Mouse (Mus musculus) splenic B cell, adult 2 months (primary cell): ENCODE measurements around the gene Ubald1.

ENCODE experiments used
- DNase-seq: peaks from one replicate; pipeline ENCODE4 v3.0.0-alpha.2; 2011; ENCODE audit warnings: low read depth, low spot score
- H3K27me3 ChIP-seq: 2 replicates; pipeline ENCODE4 v1.6.1; 2012; ENCODE audit warnings: mild to moderate bottlenecking, low read length, moderate library complexity, mixed read lengths; ENCODE audit not compliant: control insufficient read depth, poor library complexity, insufficient read depth, severe bottlenecking
- H3K36me3 ChIP-seq: 2 replicates; pipeline ENCODE4 v1.6.1; 2012; ENCODE audit warnings: mild to moderate bottlenecking, low read length, moderate library complexity, mixed read lengths; ENCODE audit not compliant: control insufficient read depth, poor library complexity, insufficient read depth, severe bottlenecking

Gene Ubald1

GRCm38 (mm10) chr16:4831650-4832419 is 48.3 kb downstream of the Ubald1 start:
- H3K36me3 ChIP-seq, result no peaks in the 10 kb centered on the region

GRCm38 (mm10) chr16:4829271-4829900 is 50.7 kb downstream of the Ubald1 start:
- Histone ChIP-seq H3K36me3 (no peaks in the 10 kb centered on the region), H3K27me3 (no peaks in the 10 kb centered on the region)
- DNase-seq, result no peak

More at GRCm38 (mm10) chr16:4831650-4832419, 48.3 kb downstream of the Ubald1 start:
- H3K27me3 ChIP-seq, result no peaks in the 10 kb centered on the region
- DNase-seq, result no peak

- DNase-seq, result no peak
- Histone ChIP-seq H3K27me3 (no peaks in the 10 kb centered on the region), H3K36me3 (no peaks in the 10 kb centered on the region)
Observed at GRCm38 (mm10) chr16:4827639-4828038, 52.5 kb downstream of the Ubald1 start.
